Mouse (Mus musculus): ENCODE results near the gene Olfr263. TPM values are rescaled to one million over a fixed set of nuclear protein-coding genes. Genes with fewer than 3 reads are reported as not detected.
A peak's percentile ranks its signal among the peaks of the same experiment; 100 is the strongest.

The Olfr263 gene
- polyA plus RNA-seq, 1 experiment from 2014 or later = not detected

- peak; percentile 94 for DNase-seq (ENCODE audit: low spot score)
Observed at GRCm38 (mm10) chr13:21169657-21170430, 40.4 kb downstream of the Olfr263 start.

DNA sequence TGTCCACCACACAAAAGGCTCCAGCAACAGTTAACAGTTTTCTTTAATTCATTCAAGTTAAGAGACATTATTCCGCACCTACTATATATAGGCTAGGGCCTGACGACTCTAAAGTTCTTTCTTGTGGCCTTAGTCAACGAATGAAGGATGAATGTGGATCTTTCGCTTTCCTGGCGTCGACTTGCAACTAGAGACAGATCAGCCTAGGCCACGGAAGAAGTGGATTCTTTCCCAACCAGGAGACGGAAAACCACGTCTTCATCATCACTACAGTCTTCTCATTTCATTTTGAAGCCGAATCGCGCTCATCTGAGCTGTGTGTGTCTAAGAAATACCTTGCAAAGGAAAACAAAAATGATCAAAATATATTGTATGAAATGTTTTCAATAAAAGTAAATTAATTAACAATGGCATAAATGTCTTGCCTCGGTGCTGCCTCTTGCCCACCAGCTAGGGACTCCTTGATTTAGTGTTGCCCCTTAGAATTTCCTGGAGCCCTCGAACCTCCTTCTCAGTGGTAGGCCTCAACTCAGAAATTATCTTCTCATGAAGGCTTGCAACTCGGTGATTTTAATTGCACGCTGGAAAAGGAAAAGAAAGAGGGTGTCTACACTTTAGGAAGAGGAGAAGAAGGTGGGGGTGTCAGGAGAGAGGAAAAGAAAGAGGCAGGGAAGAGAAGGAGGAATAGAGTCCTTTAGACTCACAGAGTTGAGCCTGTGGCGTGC, 41.2 kb downstream of the Olfr263 start:
- DNase-seq (ENCODE audit: low spot score) = no peak

DNA sequence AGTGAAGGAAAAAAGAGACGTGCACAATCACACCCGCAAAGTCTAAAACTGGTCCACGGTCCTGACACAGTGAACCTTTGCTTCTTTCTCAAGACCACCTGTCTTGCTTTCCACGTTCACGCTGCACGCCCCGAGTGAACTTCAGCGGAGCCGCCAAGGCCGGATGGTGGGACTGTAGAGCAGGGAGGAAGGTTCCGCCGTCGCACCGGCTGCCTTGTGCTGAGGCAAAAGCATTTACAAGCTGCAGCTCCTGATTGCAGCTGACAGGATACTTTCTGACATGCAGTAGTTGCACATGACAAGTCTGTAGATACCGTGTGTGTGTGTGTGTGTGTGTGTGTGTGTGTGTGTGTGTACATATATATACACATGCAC, 41.7 kb downstream of the Olfr263 start:
- peak; percentile 33 for DNase-seq (ENCODE audit: low spot score)

- DNase-seq (ENCODE audit: low spot score) = peak; percentile 43
Observed at GRCm38 (mm10) chr13:21171600-21172150, 42.2 kb downstream of the Olfr263 start.

- DNase-seq (ENCODE audit: low spot score) = peak; percentile 84
Observed at GRCm38 (mm10) chr13:21172241-21173027, 43.0 kb downstream of the Olfr263 start.

DNA sequence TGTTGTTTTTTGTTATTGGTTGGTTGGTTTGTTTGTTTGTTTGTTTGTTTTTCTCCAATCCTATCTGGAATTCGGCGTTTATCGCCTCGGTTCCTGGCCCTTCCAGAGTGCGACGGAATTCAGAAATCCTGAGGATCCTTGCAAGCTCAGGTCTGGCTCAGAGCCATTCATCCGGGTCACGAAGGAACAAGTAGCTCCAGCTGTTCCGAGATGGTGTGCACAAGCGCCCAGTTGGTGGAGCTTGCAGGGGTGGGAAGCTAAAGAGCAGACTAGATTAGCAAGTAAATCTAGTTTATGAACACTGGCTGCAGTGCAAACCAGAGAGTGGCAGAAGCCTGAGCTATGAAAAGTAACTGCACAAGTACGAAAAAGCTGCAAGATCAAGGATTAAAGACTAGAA, 43.6 kb downstream of the Olfr263 start:
- DNase-seq (ENCODE audit: low spot score) = peak; percentile 34

GRCm38 (mm10) chr13:21176733-21177132, 47.3 kb downstream of the Olfr263 start:
- no peak for DNase-seq (ENCODE audit: low spot score)

- DNase-seq (ENCODE audit: low spot score) = no peak
Observed at GRCm38 (mm10) chr13:21177657-21178056, 48.2 kb downstream of the Olfr263 start.

DNA sequence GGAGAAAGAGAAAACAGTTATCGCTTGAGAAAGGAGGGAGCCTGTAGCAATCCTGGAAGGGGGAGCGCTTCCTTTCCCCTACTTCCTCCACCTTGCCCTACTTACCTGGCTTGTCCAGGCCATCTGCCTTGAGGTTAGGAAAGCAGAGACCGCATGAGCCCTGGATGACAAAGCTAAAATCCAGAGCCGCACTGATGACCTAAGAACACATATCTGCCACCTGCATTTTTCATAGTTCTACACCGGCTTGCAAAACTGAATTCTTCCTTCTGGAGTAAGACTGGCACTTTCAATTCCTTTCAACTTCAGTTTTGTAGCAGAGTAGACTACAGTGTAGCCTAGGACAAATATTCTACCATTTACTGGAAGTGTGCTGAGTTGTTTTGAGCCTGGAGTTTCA, 48.9 kb downstream of the Olfr263 start:
- DNase-seq (ENCODE audit: low spot score) = no peak

DNA sequence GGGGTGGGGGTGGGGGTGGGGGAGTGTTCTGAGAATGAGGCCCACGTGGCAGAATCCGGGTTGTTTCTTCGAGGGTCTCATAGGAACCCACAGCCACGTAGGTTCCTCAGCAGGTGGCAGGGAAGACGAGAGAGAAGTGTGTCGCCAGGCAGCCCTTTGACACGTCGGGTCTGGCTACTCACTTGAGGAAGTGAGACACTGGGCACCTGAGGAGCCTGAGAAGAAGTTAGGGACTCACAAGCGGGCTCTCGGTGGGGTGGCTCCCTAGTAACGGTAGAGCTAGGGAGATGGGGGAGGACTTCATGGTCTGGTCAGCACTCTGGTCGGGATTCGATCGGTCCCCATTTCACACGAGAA, 49.9 kb downstream of the Olfr263 start, which contains the start of gene Trim27:
Gene Trim27 (plus strand): TSS at position 79 of the 357 bp plus-strand sequence.
- no peak for DNase-seq (ENCODE audit: low spot score)

DNA sequence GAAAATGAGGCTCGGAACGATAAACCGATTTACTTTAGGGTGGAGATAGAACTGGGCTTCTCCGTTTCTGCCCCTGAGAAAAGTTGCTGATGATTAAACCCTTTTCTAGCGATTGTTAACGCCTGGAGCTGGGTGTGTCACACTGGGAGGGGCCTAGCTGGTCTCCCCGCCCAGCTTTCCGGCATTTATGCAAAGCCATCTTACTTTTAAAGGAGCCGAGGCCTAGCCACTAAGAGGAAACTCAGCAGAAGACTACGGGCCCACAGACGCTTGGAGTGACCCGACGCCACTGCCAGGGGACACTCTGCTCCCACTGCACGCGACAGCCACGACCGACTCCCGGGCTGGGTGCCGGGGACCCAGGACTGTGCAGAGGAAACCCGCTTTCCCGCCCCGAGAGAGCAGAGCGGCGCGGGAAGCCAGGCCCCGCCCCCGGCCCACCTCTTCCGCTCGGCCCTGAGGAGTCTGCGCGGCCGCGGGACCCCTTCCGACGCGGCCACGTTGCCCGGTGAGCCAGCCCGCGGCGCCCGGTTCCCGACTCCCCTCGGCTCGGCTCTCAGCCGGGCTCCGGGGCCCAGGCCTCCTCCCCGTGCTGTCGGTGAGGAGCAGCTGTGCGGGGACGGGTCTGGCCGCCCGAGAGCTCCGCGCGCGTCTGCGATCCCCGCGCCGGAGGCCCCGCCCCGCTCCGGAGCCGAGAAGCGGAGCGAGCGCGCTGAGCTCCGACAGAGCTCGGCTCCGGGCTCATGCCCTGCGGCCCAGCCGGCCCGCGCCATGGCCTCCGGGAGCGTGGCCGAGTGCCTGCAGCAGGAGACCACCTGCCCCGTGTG, 50.5 kb downstream of the Olfr263 start:
- DNase-seq (ENCODE audit: low spot score) = peak; percentile 91

- DNase-seq (ENCODE audit: low spot score) = peak; percentile 85
Observed at GRCm38 (mm10) chr13:21180551-21181530, 51.4 kb downstream of the Olfr263 start.

DNA sequence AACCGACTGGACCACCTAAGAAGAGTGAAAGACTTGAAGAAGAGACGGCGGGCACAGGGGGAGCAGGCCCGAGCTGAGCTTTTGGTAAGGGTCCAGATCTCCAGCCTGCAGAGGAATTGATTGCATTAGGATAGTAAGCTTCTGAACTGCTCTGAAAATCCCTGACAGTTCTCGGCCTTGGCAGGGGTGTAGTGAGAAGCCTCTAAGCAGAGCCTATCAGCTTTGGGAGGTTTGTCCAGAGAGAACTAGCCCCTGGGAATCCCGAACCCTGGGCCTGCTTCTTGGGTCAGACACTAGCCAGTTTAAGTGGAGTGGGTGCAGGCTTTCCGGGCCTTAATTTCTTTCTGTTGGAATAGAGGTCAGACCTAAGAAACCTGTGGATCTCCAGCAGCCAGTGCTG, 52.6 kb downstream of the Olfr263 start:
- DNase-seq (ENCODE audit: low spot score) = no peak

GRCm38 (mm10) chr13:21183066-21183465, 53.6 kb downstream of the Olfr263 start:
- DNase-seq (ENCODE audit: low spot score) = no peak

GRCm38 (mm10) chr13:21183661-21184060, 54.2 kb downstream of the Olfr263 start:
- DNase-seq (ENCODE audit: low spot score) = no peak

GRCm38 (mm10) chr13:21185521-21185920, 56.1 kb downstream of the Olfr263 start:
- DNase-seq (ENCODE audit: low spot score) = no peak
